Mouse (Mus musculus) splenic B cell, adult 2 months (primary cell): Measurements from ENCODE around the gene Acot7.
A peak's percentile ranks its signal among the peaks of the same experiment; 100 is the strongest.

Experiments
- DNase-seq: peaks from one replicate; pipeline ENCODE4 v3.0.0-alpha.2; 2011; ENCODE audit warnings: low read depth, low spot score
- H3K27me3 ChIP-seq: 2 replicates; pipeline ENCODE4 v1.6.1; 2012; ENCODE audit warnings: mild to moderate bottlenecking, low read length, moderate library complexity, mixed read lengths; ENCODE audit not compliant: control insufficient read depth, poor library complexity, insufficient read depth, severe bottlenecking
- H3K36me3 ChIP-seq: 2 replicates; pipeline ENCODE4 v1.6.1; 2012; ENCODE audit warnings: mild to moderate bottlenecking, low read length, moderate library complexity, mixed read lengths; ENCODE audit not compliant: control insufficient read depth, poor library complexity, insufficient read depth, severe bottlenecking

Gene Acot7

GRCm38 (mm10) chr4:152184353-152185035 is 6.6 kb downstream of the Acot7 start:
- no peaks in the 10 kb centered on the region for H3K36me3 ChIP-seq
- DNase-seq: no peak

DNA sequence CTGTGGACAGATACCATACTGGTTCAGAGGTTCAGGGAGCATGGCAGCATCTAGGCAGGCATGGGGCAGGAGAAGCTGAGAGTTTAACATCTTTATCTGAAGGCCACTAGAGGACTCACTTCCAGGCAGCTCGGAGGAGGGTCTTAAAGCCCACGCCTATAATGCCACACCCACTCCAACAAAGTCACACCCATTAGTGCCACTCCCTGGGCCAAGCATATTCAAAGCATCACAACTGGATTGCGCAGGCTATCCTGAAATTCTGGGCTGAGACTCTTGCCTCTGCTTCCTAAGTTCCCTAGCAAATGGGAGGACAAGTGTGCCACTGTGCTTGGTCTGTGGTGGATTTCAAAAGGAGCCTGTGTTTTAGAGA is 7.2 kb downstream of the Acot7 start:
- Histone ChIP-seq H3K27me3 (no peaks in the 10 kb centered on the region), H3K36me3 (no peaks in the 10 kb centered on the region)
- peak; percentile 42 for DNase-seq

More at GRCm38 (mm10) chr4:152184353-152185035, 6.6 kb downstream of the Acot7 start:
- H3K27me3 ChIP-seq: no peaks in the 10 kb centered on the region

DNA sequence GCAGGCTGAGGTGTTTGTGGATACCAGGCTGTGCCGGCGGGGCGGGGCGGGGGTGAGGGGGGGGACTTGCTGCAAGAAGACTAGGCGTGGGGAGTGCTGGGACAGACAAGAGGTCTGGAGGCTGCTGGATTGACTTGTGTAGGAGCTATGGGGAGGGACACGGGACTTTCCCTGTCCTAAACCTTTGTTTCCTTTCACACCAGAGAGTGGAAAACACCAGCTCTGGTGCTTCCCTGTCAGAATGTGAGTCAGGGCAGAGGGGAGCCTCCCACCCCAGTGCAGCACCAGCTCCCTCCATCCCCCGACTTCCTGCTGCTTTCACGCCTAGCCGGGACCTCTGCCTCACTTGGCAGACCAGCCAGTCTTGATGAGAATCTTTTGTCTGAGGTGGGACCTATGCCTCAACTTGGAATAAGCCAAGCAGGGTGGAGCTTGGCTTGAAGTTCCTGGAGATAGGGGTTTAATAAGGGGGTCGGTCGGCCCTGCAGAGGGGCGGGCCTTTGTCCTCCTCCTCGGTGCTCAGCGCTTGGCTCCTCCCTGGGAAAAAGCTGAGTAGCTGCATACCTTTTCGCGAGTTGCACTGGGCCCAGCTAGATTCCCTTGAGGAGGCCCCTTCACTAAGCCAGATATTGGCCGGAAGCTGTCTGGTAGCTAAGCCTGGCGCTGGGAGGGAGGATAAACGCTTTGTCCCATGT is 7.7 kb downstream of the Acot7 start:
- Histone ChIP-seq H3K36me3 (no peaks in the 10 kb centered on the region), H3K27me3 (no peaks in the 10 kb centered on the region)
- no peak for DNase-seq

DNA sequence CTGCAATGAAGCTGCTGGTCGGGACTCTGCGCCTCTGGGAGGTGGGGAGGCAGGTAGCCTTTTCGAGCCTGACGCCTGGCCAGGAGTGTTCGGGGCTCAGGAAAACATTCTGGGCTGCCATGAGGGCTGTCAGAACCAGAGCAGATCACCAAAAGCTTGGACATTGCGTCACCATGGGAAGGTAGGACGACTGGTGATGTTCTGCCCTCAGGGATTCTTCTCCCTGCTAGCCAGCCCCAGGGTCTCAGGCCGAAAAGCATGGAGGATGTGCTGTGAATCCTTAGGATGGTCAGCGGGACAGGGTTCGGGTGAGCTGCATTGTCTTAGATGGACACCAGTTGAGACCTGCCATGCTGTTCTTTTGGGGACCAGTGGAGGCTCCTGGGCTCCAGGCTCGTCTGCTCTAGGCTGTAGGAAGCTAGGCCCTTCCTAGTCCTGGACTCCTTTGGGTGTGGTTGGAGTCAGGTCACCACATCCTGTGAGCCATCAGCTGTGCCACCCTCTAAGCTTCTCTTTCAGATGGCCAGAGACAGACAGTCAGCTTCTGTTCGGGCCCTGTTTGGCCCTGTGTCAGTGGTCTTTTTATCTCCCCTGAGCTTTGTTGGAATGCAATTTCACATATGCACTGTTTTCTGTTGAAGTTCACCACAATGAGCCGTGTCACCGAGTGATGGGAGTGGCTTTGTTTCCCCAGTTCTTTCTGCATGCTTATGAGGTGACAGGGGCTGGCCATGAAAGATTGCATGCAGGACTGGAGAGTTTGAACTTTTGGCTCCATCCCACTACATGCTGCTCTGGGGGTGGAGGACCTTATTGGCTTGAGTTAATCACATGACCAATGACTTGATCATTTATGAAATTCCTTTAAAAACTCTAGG is 8.5 kb downstream of the Acot7 start:
- no peaks in the 10 kb centered on the region for H3K27me3 ChIP-seq
- no peaks in the 10 kb centered on the region for H3K36me3 ChIP-seq
- no peak for DNase-seq

- H3K36me3 ChIP-seq: no peaks in the 10 kb centered on the region
- DNase-seq: no peak
These were observed 9.2 kb downstream of the Acot7 start for GRCm38 (mm10) chr4:152187142-152187541.

GRCm38 (mm10) chr4:152188651-152189050 is 10.7 kb downstream of the Acot7 start:
- no peak for DNase-seq
- Histone ChIP-seq H3K36me3 (no peaks in the 10 kb centered on the region), H3K27me3 (no peaks in the 10 kb centered on the region)

More at GRCm38 (mm10) chr4:152187142-152187541, 9.2 kb downstream of the Acot7 start:
- no peaks in the 10 kb centered on the region for H3K27me3 ChIP-seq

DNA sequence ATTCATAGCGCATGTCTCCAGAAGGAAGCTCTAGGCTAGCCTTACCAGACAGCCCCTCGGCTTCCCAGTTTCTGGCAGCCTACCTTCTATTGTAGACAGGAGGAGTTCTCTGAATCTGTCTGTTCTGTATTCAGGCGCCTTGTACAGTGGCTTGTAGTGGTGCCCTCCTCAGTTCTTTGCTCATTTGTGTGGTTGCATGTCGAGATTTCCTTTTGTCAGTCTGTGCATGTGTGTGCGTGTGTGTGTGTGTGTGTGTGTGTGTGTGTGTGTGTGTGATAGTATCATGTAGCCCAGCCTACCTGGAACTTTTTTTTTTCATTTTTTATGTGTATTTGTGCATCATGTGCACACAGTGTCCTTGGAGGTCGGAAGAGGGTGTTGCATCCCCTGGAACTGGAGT is 11.1 kb downstream of the Acot7 start:
- Histone ChIP-seq H3K36me3 (no peaks in the 10 kb centered on the region), H3K27me3 (no peaks in the 10 kb centered on the region)
- no peak for DNase-seq

DNA sequence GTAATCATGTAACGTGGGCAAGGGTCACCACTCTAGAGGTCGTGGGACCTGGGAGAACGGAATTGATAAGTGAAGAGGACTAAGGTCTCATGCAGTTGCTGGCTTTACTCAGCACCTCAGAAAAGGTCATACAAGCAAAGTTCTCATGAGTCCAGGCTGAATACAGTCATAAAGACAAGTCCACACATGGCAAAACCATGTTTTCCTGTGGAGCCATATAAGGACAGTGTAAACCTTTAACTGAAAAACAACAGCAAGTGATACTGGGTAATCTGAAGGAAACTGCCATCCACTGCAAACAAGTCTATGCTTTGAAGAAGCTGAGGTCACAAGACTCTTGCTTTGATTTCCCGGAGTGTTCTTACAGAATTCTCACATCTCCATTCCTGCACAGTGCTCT is 11.8 kb downstream of the Acot7 start:
- H3K36me3 ChIP-seq: no peaks in the 10 kb centered on the region
- DNase-seq: no peak
- no peaks in the 10 kb centered on the region for H3K27me3 ChIP-seq

GRCm38 (mm10) chr4:152190096-152190653 is 12.2 kb downstream of the Acot7 start:
- no peaks in the 10 kb centered on the region for H3K36me3 ChIP-seq
- no peak for DNase-seq
- no peaks in the 10 kb centered on the region for H3K27me3 ChIP-seq

GRCm38 (mm10) chr4:152190701-152191100 is 12.8 kb downstream of the Acot7 start:
- Histone ChIP-seq H3K27me3 (no peaks in the 10 kb centered on the region), H3K36me3 (no peaks in the 10 kb centered on the region)
- DNase-seq: no peak

- Histone ChIP-seq H3K27me3 (no peaks in the 10 kb centered on the region), H3K36me3 (no peaks in the 10 kb centered on the region)
- no peak for DNase-seq
These were observed 14.6 kb downstream of the Acot7 start for GRCm38 (mm10) chr4:152192569-152192968.

- DNase-seq: no peak
- H3K27me3 ChIP-seq: no peaks in the 10 kb centered on the region
- H3K36me3 ChIP-seq: no peaks in the 10 kb centered on the region
These were observed 16.7 kb downstream of the Acot7 start for GRCm38 (mm10) chr4:152194476-152195175.

GRCm38 (mm10) chr4:152196276-152196675 is 18.3 kb downstream of the Acot7 start:
- H3K27me3 ChIP-seq: no peaks in the 10 kb centered on the region
- H3K36me3 ChIP-seq: no peaks in the 10 kb centered on the region
- DNase-seq: no peak

- Histone ChIP-seq H3K27me3 (no peaks in the 10 kb centered on the region), H3K36me3 (no peaks in the 10 kb centered on the region)
- no peak for DNase-seq
These were observed 19.6 kb downstream of the Acot7 start for GRCm38 (mm10) chr4:152197545-152197944.
